ENCODE assay signal across 8 mouse cellular contexts in genomic region chr7:19304501-19305412, GRCm38 (mm10). TPM values are rescaled to one million over a fixed set of nuclear protein-coding genes. Genes with fewer than 3 reads are reported as not detected.
DNase-seq lines count a peak whose midpoint lies in the region; ATAC-seq and TF ChIP-seq lines count a peak whose summit lies in the region.

No protein-coding gene starts in this region.

- H3K9me3 ChIP-seq in limb, embryonic 14.5 days (ENCODE audit: control insufficient read depth, low read length): no peaks in the 10 kb centered on the region
- H3K9me3 ChIP-seq in stomach, embryonic 14.5 days (ENCODE audit: control insufficient read depth, low read depth, low read length): no peaks in the 10 kb centered on the region

- no peak for ATAC-seq in limb, embryonic 14.5 days (ENCODE audit: low FRiP score, low read depth)
- no peak for ATAC-seq in stomach, embryonic 14.5 days (ENCODE audit: insufficient number of reproducible peaks, insufficient read depth, low FRiP score, low read depth)

- peak overlapping the region; percentile 43 for H3K4me2 ChIP-seq in limb, embryonic 14.5 days (replicated peaks; ENCODE audit: low read depth, low read length, severe bottlenecking)
- peak overlapping the region; percentile 48 for H3K4me2 ChIP-seq in stomach, embryonic 14.5 days (replicated peaks; ENCODE audit: low read depth, low read length)

- WGBS in cerebellum, adult 2 months: 4% methylated on average over 48 of the region's 48 CpGs
- 4% methylated on average over 45 of the region's 48 CpGs for WGBS in limb, embryonic 14.5 days
- WGBS in stomach, embryonic 14.5 days: 3% methylated on average over 48 of the region's 48 CpGs

- peaks cover 2% of the 10 kb centered on the region; the same call in 1 of the 2 replicates for H3K27me3 ChIP-seq in cerebellum, adult 2 months (ENCODE audit: control insufficient read depth, insufficient read depth, low read length)
- peaks cover 61% of the 10 kb centered on the region for H3K27me3 ChIP-seq in limb, embryonic 14.5 days (ENCODE audit: control insufficient read depth, insufficient read depth, low read length)
- peaks cover 44% of the 10 kb centered on the region for H3K27me3 ChIP-seq in stomach, embryonic 14.5 days (ENCODE audit: control insufficient read depth, insufficient read depth, low read length)

- TF ChIP-seq CTCF in cerebellum, adult 2 months (IDR thresholded peaks at IDR 0.05; ENCODE audit: borderline replicate concordance, insufficient read depth, low read depth, low read length): no peak

- H3K36me3 ChIP-seq in limb, embryonic 14.5 days (ENCODE audit: control insufficient read depth, insufficient read depth, low read length): no peaks in the 10 kb centered on the region
- H3K36me3 ChIP-seq in stomach, embryonic 14.5 days (ENCODE audit: control insufficient read depth, insufficient read depth, low read length): no peaks in the 10 kb centered on the region

- no peak overlapping the region for H3K27ac ChIP-seq in cerebellum, adult 2 months (ENCODE audit: insufficient read depth, low read length)
- H3K27ac ChIP-seq in limb, embryonic 14.5 days (replicated peaks; ENCODE audit: low read depth, low read length): no peak overlapping the region
- H3K27ac ChIP-seq in stomach, embryonic 14.5 days (ENCODE audit: low read length): no peak overlapping the region

- no peak for TF ChIP-seq POLR2A in cerebellum, adult 2 months (IDR thresholded peaks at IDR 0.05; ENCODE audit: borderline replicate concordance, insufficient read depth, low read length)
- no peak for TF ChIP-seq POLR2A in limb, embryonic 14.5 days (IDR thresholded peaks at IDR 0.05; ENCODE audit: borderline replicate concordance, extremely low read depth, insufficient read depth, insufficient read length)

- H3K4me3 ChIP-seq in cerebellum, adult 2 months (replicated peaks; ENCODE audit: insufficient read depth, low read depth, low read length): peak overlapping the region; percentile 34
- peak overlapping the region; percentile 31 for H3K4me3 ChIP-seq in limb, embryonic 14.5 days (replicated peaks; ENCODE audit: low read length)
- peak overlapping the region; percentile 33 for H3K4me3 ChIP-seq in stomach, embryonic 14.5 days (ENCODE audit: low read depth, low read length)

- peak overlapping the region; percentile 38; the same call in 1 of the 2 replicates for H3K9ac ChIP-seq in limb, embryonic 14.5 days (ENCODE audit: low read depth, low read length, severe bottlenecking)
- 0 out of 2 replicates have a peak overlapping the region, but pooled peaks have one; percentile 30 for H3K9ac ChIP-seq in stomach, embryonic 14.5 days (replicated peaks; ENCODE audit: low read depth, low read length)

- DNase-seq in cerebellum, adult 2 months: no peak
- DNase-seq in cerebellum, adult 8-10 months: no peak
- peak; percentile 45 for DNase-seq in retina, postnatal 1 day
- DNase-seq in retina, embryonic 14.5 days (ENCODE audit: low spot score): no peak
- DNase-seq in limb, embryonic 14.5 days (ENCODE audit: low spot score): no peak
- no peak for DNase-seq in urinary bladder, adult 2 months (ENCODE audit: low spot score)
- DNase-seq in thymus, postnatal 10 days (ENCODE audit: low spot score in 2 of 2): no peak

- H3K4me1 ChIP-seq in cerebellum, adult 2 months (ENCODE audit: control insufficient read depth, insufficient read depth, low read length): peaks cover 5% of the 10 kb centered on the region; the same call in 1 of the 2 replicates
- peaks cover 20% of the 10 kb centered on the region for H3K4me1 ChIP-seq in limb, embryonic 14.5 days (ENCODE audit: control insufficient read depth, insufficient read depth, low read length)
- peaks cover 16% of the 10 kb centered on the region for H3K4me1 ChIP-seq in stomach, embryonic 14.5 days (ENCODE audit: control insufficient read depth, insufficient read depth, low read length)

RNA-seq across cellular contexts. Expression of gene Fosb, which starts 5.1 kb away (rescaled TPM):
- 0.67 and 0.71 TPM in 2 replicates for polyA plus RNA-seq in cerebellum, adult 2 months (2012; rRNA removed)
- polyA plus RNA-seq in limb, embryonic 14.5 days (2012; rRNA removed): 0.69 and 0.88 TPM in 2 replicates
- 0.14 and 0.28 TPM in 2 replicates for polyA plus RNA-seq in limb, embryonic 14.5 days (2014; fragmentation: Nextera tagmentation; extraction: Ambion mirVana)
- polyA plus RNA-seq in stomach, embryonic 14.5 days (2014; fragmentation: Nextera tagmentation; extraction: Ambion mirVana): 0.07 TPM in 1 of 2 replicates, not detected in the other
- polyA plus RNA-seq in urinary bladder, adult 2 months (2012; rRNA removed): 1.5 and 2.6 TPM in 2 replicates

RNA-seq across cellular contexts. Expression of gene Rtn2, which starts 22.3 kb away (rescaled TPM):
- polyA plus RNA-seq in cerebellum, adult 2 months (2012; rRNA removed): 96.9 and 101 TPM in 2 replicates
- polyA plus RNA-seq in limb, embryonic 14.5 days (2012; rRNA removed): 44.3 and 59.4 TPM in 2 replicates
- 22.5 and 30.6 TPM in 2 replicates for polyA plus RNA-seq in limb, embryonic 14.5 days (2014; fragmentation: Nextera tagmentation; extraction: Ambion mirVana)
- 11.7 and 13.9 TPM in 2 replicates for polyA plus RNA-seq in stomach, embryonic 14.5 days (2014; fragmentation: Nextera tagmentation; extraction: Ambion mirVana)
- 36.2 and 45.7 TPM in 2 replicates for polyA plus RNA-seq in urinary bladder, adult 2 months (2012; rRNA removed)

RNA-seq across cellular contexts. Expression of gene Ppm1n, which starts 24.9 kb away (rescaled TPM):
- 1.1 and 2.0 TPM in 2 replicates for polyA plus RNA-seq in cerebellum, adult 2 months (2012; rRNA removed)
- polyA plus RNA-seq in limb, embryonic 14.5 days (2012; rRNA removed): not detected in 2 replicates
- polyA plus RNA-seq in limb, embryonic 14.5 days (2014; fragmentation: Nextera tagmentation; extraction: Ambion mirVana): not detected in 2 replicates
- polyA plus RNA-seq in stomach, embryonic 14.5 days (2014; fragmentation: Nextera tagmentation; extraction: Ambion mirVana): 0.15 TPM in 1 of 2 replicates, not detected in the other
- 0.04 and 0.29 TPM in 2 replicates for polyA plus RNA-seq in urinary bladder, adult 2 months (2012; rRNA removed)

RNA-seq across cellular contexts. Expression of gene Vasp, which starts 33.1 kb away (rescaled TPM):
- 30.8 and 32.9 TPM in 2 replicates for polyA plus RNA-seq in cerebellum, adult 2 months (2012; rRNA removed)
- 126 and 169 TPM in 2 replicates for polyA plus RNA-seq in limb, embryonic 14.5 days (2012; rRNA removed)
- polyA plus RNA-seq in limb, embryonic 14.5 days (2014; fragmentation: Nextera tagmentation; extraction: Ambion mirVana): 66.7 and 67.0 TPM in 2 replicates
- 48.1 and 64.9 TPM in 2 replicates for polyA plus RNA-seq in stomach, embryonic 14.5 days (2014; fragmentation: Nextera tagmentation; extraction: Ambion mirVana)
- 133 and 146 TPM in 2 replicates for polyA plus RNA-seq in urinary bladder, adult 2 months (2012; rRNA removed)

RNA-seq across cellular contexts. Expression of gene Ercc1, which starts 39.8 kb away (rescaled TPM):
- polyA plus RNA-seq in cerebellum, adult 2 months (2012; rRNA removed): 52.2 and 53.9 TPM in 2 replicates
- polyA plus RNA-seq in limb, embryonic 14.5 days (2012; rRNA removed): 72.3 and 93.5 TPM in 2 replicates
- polyA plus RNA-seq in limb, embryonic 14.5 days (2014; fragmentation: Nextera tagmentation; extraction: Ambion mirVana): 74.3 and 86.1 TPM in 2 replicates
- 86.0 and 92.8 TPM in 2 replicates for polyA plus RNA-seq in stomach, embryonic 14.5 days (2014; fragmentation: Nextera tagmentation; extraction: Ambion mirVana)
- 42.3 and 47.5 TPM in 2 replicates for polyA plus RNA-seq in urinary bladder, adult 2 months (2012; rRNA removed)
